Mouse (Mus musculus): ENCODE data around the gene Homez. TPM values are rescaled to one million over a fixed set of nuclear protein-coding genes. Genes with fewer than 3 reads are reported as not detected.

Gene Homez
- total RNA-seq, 2 experiments from 2014 or later: 4.7 to 7.3 TPM

DNA sequence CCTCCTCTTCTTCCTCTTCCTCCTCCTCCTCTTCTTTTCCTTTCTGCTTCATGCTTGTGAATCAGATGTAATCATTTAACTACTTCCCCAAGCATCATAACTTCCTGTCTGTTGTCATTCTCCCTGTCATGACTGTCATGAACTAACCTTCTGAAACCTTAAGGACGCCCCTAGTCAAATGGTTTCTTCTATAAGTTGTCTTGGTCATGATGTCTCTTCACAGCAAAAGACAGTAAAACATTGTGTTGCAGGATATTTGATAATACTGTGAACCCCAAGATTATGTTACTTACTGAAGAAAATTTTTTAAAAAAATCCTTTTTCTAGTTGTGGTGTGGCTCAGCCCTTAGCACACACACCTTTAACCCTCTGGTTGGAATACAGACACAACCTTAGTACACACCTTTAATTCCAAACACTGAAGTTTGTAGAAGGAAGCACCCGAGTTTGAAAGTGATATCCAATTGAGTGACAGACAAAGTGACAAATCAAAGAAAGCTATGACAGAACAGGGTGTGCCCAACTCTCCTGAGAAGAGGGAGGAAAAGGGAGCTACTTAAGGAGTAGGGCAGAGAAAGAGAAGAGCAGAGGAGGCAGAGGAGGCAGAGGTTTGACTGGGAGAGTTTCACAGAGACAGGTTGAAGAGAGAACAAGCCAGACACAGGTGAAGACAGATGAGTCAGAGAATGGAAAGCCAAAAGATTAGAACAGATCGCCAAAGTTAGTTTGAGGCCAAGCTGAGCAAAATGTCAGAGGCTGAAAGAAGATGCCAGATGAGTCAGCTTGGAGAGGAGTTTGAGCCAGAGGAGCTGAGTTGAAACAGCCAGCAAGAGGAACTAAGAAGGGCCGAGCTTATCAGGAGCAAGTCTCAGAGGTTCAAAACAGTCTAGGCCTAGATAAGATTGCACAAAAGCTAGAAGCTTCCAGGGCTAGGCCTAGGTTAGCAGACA, 61.8 kb downstream of the Homez start:
- intact Hi-C loops (cut with DNase I): no loop called here
- DNase-seq (ENCODE audit: low spot score): peak; percentile 10

DNA sequence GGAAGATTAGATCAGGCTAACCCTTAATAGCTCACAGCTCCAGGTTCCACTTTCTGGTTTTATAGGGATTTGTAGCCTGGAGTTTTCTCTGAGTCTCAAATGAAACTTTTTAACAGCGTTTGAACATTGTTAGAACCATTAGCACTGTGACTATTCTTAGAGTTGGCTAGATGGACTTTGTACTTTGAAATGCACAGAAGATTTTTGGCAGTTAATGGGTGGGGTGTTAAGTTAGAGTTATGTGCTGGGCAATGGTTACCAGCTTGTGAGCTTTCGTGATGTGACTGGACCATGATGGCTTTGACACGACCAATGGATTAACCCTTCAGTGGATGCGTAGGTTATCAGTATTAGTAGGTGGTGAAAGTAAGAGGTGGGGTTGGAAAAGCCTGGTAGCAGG, 64.6 kb downstream of the Homez start:
- intact Hi-C loops (cut with DNase I): no loop called here
- no peak for DNase-seq (ENCODE audit: low spot score)

Other genes starting within 250 kb of the Homez start
- gene Psmb11, start 249.5 kb downstream of the Homez start, total RNA-seq (2021): not detected
- not detected for gene Gm17606, start 230.0 kb downstream of the Homez start, total RNA-seq (2021)
- gene Cdh24, start 229.6 kb downstream of the Homez start, total RNA-seq (2021): under 1 TPM; 0.31 to 0.39 TPM
- gene 1700123O20Rik, start 184.7 kb downstream of the Homez start, total RNA-seq (2021): 10 to 100 TPM; 15.5 to 16.0 TPM
- 10 to 100 TPM; 78.7 to 80.9 TPM for gene Acin1, start 184.0 kb downstream of the Homez start, total RNA-seq (2021)
- gene Gm29776, start 172.1 kb downstream of the Homez start, total RNA-seq (2021): not detected
- not detected for gene Cebpe, start 158.8 kb downstream of the Homez start, total RNA-seq (2021)
- gene Slc7a8, start 89.0 kb downstream of the Homez start, total RNA-seq (2021): 1 to 10 TPM; 2.4 to 2.8 TPM
- gene Rnf212b, start 56.8 kb downstream of the Homez start, total RNA-seq (2021): not detected
- gene Ppp1r3e, start 6.6 kb upstream of the Homez start, total RNA-seq (2021): 1 to 10 TPM; 3.0 to 3.6 TPM
- gene Bcl2l2, start 12.4 kb upstream of the Homez start, total RNA-seq (2021): 10 to 100 TPM; 39.7 to 40.3 TPM
- gene Gm20521, start 12.5 kb upstream of the Homez start, total RNA-seq (2021): 1 to 10 TPM; 4.5 to 6.8 TPM
- 10 to 100 TPM; 50.7 to 55.6 TPM for gene Pabpn1, start 21.5 kb upstream of the Homez start, total RNA-seq (2021)
- gene Slc22a17, start 42.2 kb upstream of the Homez start, total RNA-seq (2021): 1 to 10 TPM; 2.7 to 3.1 TPM
- gene Efs, start 55.2 kb upstream of the Homez start, total RNA-seq (2021): 1 to 10 TPM; 2.8 to 3.0 TPM
- not detected for gene Il25, start 61.7 kb upstream of the Homez start, total RNA-seq (2021)
- gene Cmtm5, start 65.3 kb upstream of the Homez start, total RNA-seq (2021): under 1 TPM; 0.29 to 0.36 TPM
- gene Myh6, start 96.0 kb upstream of the Homez start, total RNA-seq (2021): over 10,000 TPM; 23,221 to 24,394 TPM
- not detected for gene Gm17428, start 106.0 kb upstream of the Homez start, total RNA-seq (2021)
- gene Myh7, start 123.7 kb upstream of the Homez start, total RNA-seq (2021): 1,000 to 10,000 TPM; 2,164 to 2,361 TPM
- gene Ngdn, start 144.5 kb upstream of the Homez start, total RNA-seq (2021): 10 to 100 TPM; 26.0 to 27.0 TPM
- gene Zfhx2, start 221.4 kb upstream of the Homez start, total RNA-seq (2021): 1 to 10 TPM; 2.9 to 3.6 TPM
- gene Thtpa, start 223.8 kb upstream of the Homez start, total RNA-seq (2021): 10 to 100 TPM; 12.3 to 13.2 TPM
- gene Ap1g2, start 235.6 kb upstream of the Homez start, total RNA-seq (2021): 1 to 10 TPM; 4.4 to 4.6 TPM
- gene Jph4, start 246.0 kb upstream of the Homez start, total RNA-seq (2021): not detected